Mouse (Mus musculus): Measurements from ENCODE around the gene Palm. TPM values are rescaled to one million over a fixed set of nuclear protein-coding genes. Genes with fewer than 3 reads are reported as not detected.
"Not testable (repeated sequence)": the region's sequence is repeated elsewhere in the genome, so short reads cannot be mapped to it uniquely, and the experiment has no call there.

The Palm gene
- 100 to 1,000 TPM; 318 to 348 TPM for total RNA-seq (2021)

- intact Hi-C loops (cut with DNase I) = loop anchor here (1.0 kb wide), 1 partner anchor 19 kb away; no protein-coding TSS in a partner anchor
- peak; percentile 80 to 87 for DNase-seq (ENCODE audit: low spot score in 2 of 2)
Measured at GRCm38 (mm10) chr10:79793051-79793737, at the start of gene Palm. TSS of gene Palm (plus strand) at chr10:79793572.

GRCm38 (mm10) chr10:79743650-79744365 is 49.6 kb upstream of the Palm start:
- intact Hi-C loops (cut with DNase I) = no loop called here
- no peak for DNase-seq (ENCODE audit: low spot score in 2 of 2)

- DNase-seq (ENCODE audit: low spot score in 2 of 2) = no peak
- intact Hi-C loops (cut with DNase I) = no loop called here
Measured at GRCm38 (mm10) chr10:79745411-79745810, 48.0 kb upstream of the Palm start.

- DNase-seq (ENCODE audit: low spot score in 2 of 2) = peak; percentile 95 to 99
- intact Hi-C loops (cut with DNase I) = no loop called here
Measured at GRCm38 (mm10) chr10:79745898-79746773, 47.2 kb upstream of the Palm start, which contains the start of gene Polrmt. TSS of gene Polrmt (minus strand) at chr10:79746581.

- intact Hi-C loops (cut with DNase I) = no loop called here
- DNase-seq (ENCODE audit: low spot score in 2 of 2) = no peak
Measured at GRCm38 (mm10) chr10:79746774-79747151, 46.6 kb upstream of the Palm start.

- intact Hi-C loops (cut with DNase I) = no loop called here
- no peak for DNase-seq (ENCODE audit: low spot score in 2 of 2)
Measured at GRCm38 (mm10) chr10:79748496-79748895, 44.9 kb upstream of the Palm start.

GRCm38 (mm10) chr10:79754856-79755516 is 38.4 kb upstream of the Palm start, which contains the start of gene Fgf22:
TSS of gene Fgf22 (plus strand) at chr10:79755076.
- intact Hi-C loops (cut with DNase I) = no loop called here
- peak; percentile 64 to 80 for DNase-seq (ENCODE audit: low spot score in 2 of 2)

GRCm38 (mm10) chr10:79755854-79756253 is 37.5 kb upstream of the Palm start:
- intact Hi-C loops (cut with DNase I) = no loop called here
- no peak for DNase-seq (ENCODE audit: low spot score in 2 of 2)

- intact Hi-C loops (cut with DNase I) = no loop called here
- no peak for DNase-seq (ENCODE audit: low spot score in 2 of 2)
Measured at GRCm38 (mm10) chr10:79756660-79757059, 36.7 kb upstream of the Palm start.

- intact Hi-C loops (cut with DNase I); DNase-seq (ENCODE audit: low spot score in 2 of 2): not testable (repeated sequence)
Measured at GRCm38 (mm10) chr10:79759675-79760074, 33.7 kb upstream of the Palm start.

GRCm38 (mm10) chr10:79760603-79761143 is 32.7 kb upstream of the Palm start:
- intact Hi-C loops (cut with DNase I) = no loop called here
- DNase-seq (ENCODE audit: low spot score in 2 of 2) = no peak

- intact Hi-C loops (cut with DNase I) = no loop called here
Measured at GRCm38 (mm10) chr10:79762875-79763274, 30.5 kb upstream of the Palm start.

GRCm38 (mm10) chr10:79764234-79764633 is 29.1 kb upstream of the Palm start:
- DNase-seq (ENCODE audit: low spot score in 2 of 2) = no peak
- intact Hi-C loops (cut with DNase I) = no loop called here

More at GRCm38 (mm10) chr10:79762875-79763274, 30.5 kb upstream of the Palm start:
- no peak for DNase-seq (ENCODE audit: low spot score in 2 of 2)

GRCm38 (mm10) chr10:79765228-79765745 is 28.1 kb upstream of the Palm start:
- no peak for DNase-seq (ENCODE audit: low spot score in 2 of 2)
- intact Hi-C loops (cut with DNase I) = no loop called here

GRCm38 (mm10) chr10:79766001-79766507 is 27.3 kb upstream of the Palm start:
- intact Hi-C loops (cut with DNase I) = no loop called here
- DNase-seq (ENCODE audit: low spot score in 2 of 2) = no peak

GRCm38 (mm10) chr10:79766508-79767325 is 26.7 kb upstream of the Palm start, which contains the start of gene Rnf126:
TSS of gene Rnf126 (minus strand) at chr10:79766952.
- intact Hi-C loops (cut with DNase I) = loop anchor here (1.0 kb wide), 2 partner anchors 14 to 62 kb away; partner anchors contain the start of gene Bsg
- peak; percentile 98 to 99 for DNase-seq (ENCODE audit: low spot score in 2 of 2)

- peak; percentile 96 to 99 for DNase-seq (ENCODE audit: low spot score in 2 of 2)
- intact Hi-C loops (cut with DNase I) = loop anchor here (1.0 kb wide), 2 partner anchors 13 to 63 kb away; partner anchors contain the start of gene Bsg
Measured at GRCm38 (mm10) chr10:79767372-79768244, 25.8 kb upstream of the Palm start.
